Mouse (Mus musculus) liver, postnatal 0 days (tissue): Measurements from ENCODE around the gene Ptpn9. TPM values are rescaled to one million over a fixed set of nuclear protein-coding genes. Genes with fewer than 3 reads are reported as not detected.

Source experiments
- ATAC-seq: fragments of 200-750 bp; cut with Nextera tagmentation; 2 replicates; pipeline ENCODE4 v1.8.0; 2017; ENCODE audit warnings: mild to moderate bottlenecking, moderate library complexity
- DNase-seq: peaks from one replicate; pipeline ENCODE4 v3.0.0-alpha.2; 2016
- H3K27ac ChIP-seq: fragments of 300-500 bp; sonication (generic); 2 replicates; pipeline ENCODE4 v1.5.1; 2014; ENCODE audit warnings: antibody characterized with exemption, moderate library complexity, mild to moderate bottlenecking, low read depth
- H3K27me3 ChIP-seq: fragments of 300-500 bp; sonication (generic); 2 replicates; pipeline ENCODE4 v1.6.1; 2014; ENCODE audit warnings: low read length, control low read depth, mixed read lengths; ENCODE audit not compliant: insufficient read depth
- H3K36me3 ChIP-seq: fragments of 300-500 bp; sonication (generic); replicated peaks from 2 replicates; pipeline ENCODE4 v1.6.1; 2014; ENCODE audit warnings: mild to moderate bottlenecking, control low read depth, low read length, moderate library complexity, mixed read lengths; ENCODE audit not compliant: insufficient read depth
- H3K4me1 ChIP-seq: fragments of 300-500 bp; sonication (generic); 2 replicates; pipeline ENCODE4 v1.6.1; 2014; ENCODE audit warnings: antibody characterized with exemption, mild to moderate bottlenecking, control low read depth; ENCODE audit not compliant: insufficient read depth
- H3K4me2 ChIP-seq: fragments of 300-500 bp; sonication (generic); 2 replicates; pipeline ENCODE4 v1.6.1; 2014; ENCODE audit warnings: low read depth, mild to moderate bottlenecking, low read length, moderate library complexity, mixed read lengths
- H3K4me3 ChIP-seq: fragments of 300-500 bp; sonication (generic); 2 replicates; pipeline ENCODE4 v1.5.1; 2014; ENCODE audit warnings: low read depth, low read length
- H3K9ac ChIP-seq: fragments of 300-500 bp; sonication (generic); replicated peaks from 2 replicates; pipeline ENCODE4 v1.6.1; 2014; ENCODE audit warnings: mild to moderate bottlenecking, moderate library complexity
- H3K9me3 ChIP-seq: fragments of 300-500 bp; sonication (generic); 2 replicates; pipeline ENCODE4 v1.6.1; 2016; ENCODE audit warnings: mild to moderate bottlenecking, control low read depth, low read length, mixed read lengths
- CTCF ChIP-seq: sonication (generic); IDR thresholded peaks from 2 replicates; pipeline ENCODE4 v1.5.1; 2016; ENCODE audit warnings: antibody characterized with exemption, low read depth
- EP300 ChIP-seq: IDR thresholded peaks from 2 replicates; pipeline ENCODE4 v1.6.1; 2016; ENCODE audit warnings: antibody characterized with exemption, low read depth, mild to moderate bottlenecking
- WGBS: fragments of 180-500 bp; shearing (Covaris S2); extraction: QIAGEN DNeasy Blood & Tissue Kit; methylation state at CpG from one replicate; pipeline ENCODE4 v1.1.7; 2014; ENCODE audit not compliant: insufficient replicate concordance; 5-methylcytosine and 5-hydroxymethylcytosine counted together
- polyA plus RNA-seq: library from polyadenylated mRNA; unstranded; fragments of >200 nt; fragmentation: Nextera tagmentation; extraction: Ambion mirVana; gene quantifications from 2 replicates; pipeline ENCODE4 v1.2.1, GENCODE M21; 2015

The Ptpn9 gene
- polyA plus RNA-seq, 1 experiment from 2014 or later = 5.0 TPM

DNA sequence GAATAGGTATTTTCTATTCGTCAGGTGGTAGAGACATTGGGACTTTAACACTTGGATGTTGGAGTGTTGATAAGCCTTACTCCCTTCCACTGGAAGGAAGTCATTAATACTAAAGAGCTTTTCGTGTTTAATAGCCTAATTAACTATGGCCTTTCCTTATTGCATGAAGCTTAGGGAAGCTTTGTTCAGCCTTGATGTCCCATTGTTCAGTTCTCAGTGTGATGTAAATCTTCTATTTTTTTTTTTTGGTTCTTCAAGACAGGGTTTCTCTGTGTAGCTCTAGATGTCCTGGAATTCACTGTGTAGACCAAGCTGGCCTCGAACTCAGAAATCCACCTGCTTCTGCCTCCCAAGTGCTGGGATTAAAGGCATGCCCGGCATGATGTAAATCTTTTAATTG is 18.2 kb downstream of the Ptpn9 start:
- Histone ChIP-seq H3K4me2 (no peak overlapping the region), H3K9ac (no peak overlapping the region), H3K9me3 (no peaks in the 10 kb centered on the region), H3K36me3 (no peaks in the 10 kb centered on the region), H3K27ac (no peak overlapping the region), H3K4me3 (no peak overlapping the region), H3K27me3 (no peaks in the 10 kb centered on the region), H3K4me1 (no peaks in the 10 kb centered on the region)
- ATAC-seq = no peak
- 76% methylated on average over 4 of the region's 4 CpGs for WGBS
- no peak for TF ChIP-seq EP300
- no peak for TF ChIP-seq CTCF
- no peak for DNase-seq

DNA sequence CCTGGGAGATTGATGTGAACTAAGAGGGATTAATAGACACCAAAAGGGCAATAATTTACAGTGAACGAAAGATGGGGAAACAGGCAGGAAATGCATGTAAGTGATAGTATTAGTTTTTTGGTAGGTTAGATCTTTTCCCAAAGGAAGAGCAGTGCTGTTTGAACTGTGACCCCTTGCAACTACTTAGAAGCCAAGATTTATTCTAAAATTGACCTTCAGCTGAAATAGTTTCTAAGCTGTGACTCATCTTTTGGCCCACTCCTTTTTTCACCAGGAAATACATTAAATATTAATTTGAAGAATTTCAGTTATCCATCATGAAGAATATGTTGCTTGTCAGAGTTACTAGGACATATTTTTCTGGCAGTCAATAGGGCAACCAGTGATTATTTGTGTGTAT is 19.0 kb downstream of the Ptpn9 start:
- 81% methylated on average over 1 of the region's 1 CpGs for WGBS
- no peak for DNase-seq
- Histone ChIP-seq H3K27ac (no peak overlapping the region), H3K9ac (no peak overlapping the region), H3K4me3 (no peak overlapping the region), H3K4me2 (no peak overlapping the region), H3K4me1 (no peaks in the 10 kb centered on the region), H3K36me3 (no peaks in the 10 kb centered on the region), H3K9me3 (no peaks in the 10 kb centered on the region), H3K27me3 (no peaks in the 10 kb centered on the region)
- no peak for TF ChIP-seq CTCF
- no peak for TF ChIP-seq EP300
- ATAC-seq = no peak

DNA sequence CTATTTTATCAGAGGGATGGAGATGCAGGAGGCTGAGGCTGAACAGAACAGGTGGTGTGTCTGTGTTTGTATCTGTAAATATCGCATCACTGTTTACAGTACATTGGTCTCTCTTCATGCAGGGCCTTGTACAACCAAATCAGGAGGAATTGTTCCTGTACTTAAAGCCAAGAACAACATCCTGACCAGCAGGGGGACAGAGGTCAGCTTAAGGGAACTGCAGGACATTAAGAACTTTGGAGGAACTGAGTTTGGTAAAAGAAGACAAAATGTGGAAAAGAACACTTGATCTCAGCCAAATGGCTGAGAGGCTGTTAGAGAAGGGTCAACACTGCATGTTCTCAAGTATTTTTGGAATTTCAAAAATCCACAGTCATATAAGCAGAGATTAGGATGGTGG is 20.0 kb downstream of the Ptpn9 start:
- WGBS = 79% methylated on average over 1 of the region's 1 CpGs
- ATAC-seq = no peak
- no peak for DNase-seq

DNA sequence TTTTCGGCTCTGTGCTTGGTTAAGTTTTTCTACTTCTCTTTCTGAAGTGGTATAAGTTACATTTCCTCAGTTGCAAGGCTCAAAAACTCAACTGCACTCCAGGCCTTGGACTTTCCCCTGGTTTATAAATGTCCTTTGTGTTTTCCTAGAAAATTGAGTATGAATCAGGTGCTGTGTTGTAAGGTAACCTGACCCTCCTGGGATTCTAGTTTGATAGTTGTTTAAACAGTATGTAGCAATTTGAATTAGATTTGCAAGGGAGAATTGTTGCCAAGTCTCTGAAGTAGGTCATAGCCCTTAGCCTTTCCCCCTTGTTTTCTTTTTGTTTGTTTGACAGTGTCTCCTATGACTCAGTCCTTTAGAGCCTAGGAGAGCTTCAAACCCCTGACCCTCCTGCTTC is 22.9 kb downstream of the Ptpn9 start:
- Histone ChIP-seq H3K4me1 (no peaks in the 10 kb centered on the region), H3K4me2 (no peak overlapping the region), H3K36me3 (peaks cover 8% of the 10 kb centered on the region), H3K4me3 (no peak overlapping the region), H3K9ac (no peak overlapping the region), H3K9me3 (no peaks in the 10 kb centered on the region), H3K27ac (peak overlapping the region; percentile 82), H3K27me3 (no peaks in the 10 kb centered on the region)
- no peak for DNase-seq
- WGBS = 79% methylated on average over 1 of the region's 1 CpGs
- peak; percentile 94 for ATAC-seq
- TF ChIP-seq CTCF (no peak), EP300 (peak; percentile 71)

More for the DNA sequence above, 20.0 kb downstream of the Ptpn9 start:
- peak; percentile 41 for TF ChIP-seq CTCF
- no peak for TF ChIP-seq EP300
- Histone ChIP-seq H3K4me2 (no peak overlapping the region), H3K9me3 (no peaks in the 10 kb centered on the region), H3K27ac (no peak overlapping the region), H3K36me3 (0 out of 2 replicates have a peak, but pooled peaks cover under 1% of the 10 kb centered on the region), H3K27me3 (no peaks in the 10 kb centered on the region), H3K4me1 (no peaks in the 10 kb centered on the region), H3K9ac (no peak overlapping the region), H3K4me3 (no peak overlapping the region)

DNA sequence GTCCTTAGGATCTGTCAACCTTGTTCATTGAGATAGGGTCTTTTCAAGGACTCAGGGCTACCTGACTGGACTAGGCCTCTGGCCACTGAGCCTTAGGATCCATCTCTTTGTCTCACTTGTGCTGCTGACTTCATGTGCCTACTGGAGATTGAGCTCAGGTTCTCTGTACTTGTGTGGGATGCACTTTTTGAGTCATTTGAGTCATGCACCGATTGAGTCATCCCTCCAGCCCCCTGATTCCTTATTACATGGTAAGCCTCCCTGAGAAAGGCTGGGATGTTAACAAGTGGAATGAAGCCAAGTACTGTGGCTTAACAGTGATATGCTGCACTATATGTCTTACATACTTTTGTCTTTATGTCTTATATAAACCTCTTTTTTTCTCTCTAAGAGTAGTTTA is 37.0 kb downstream of the Ptpn9 start:
- no peak overlapping the region for H3K4me2 ChIP-seq
- no peaks in the 10 kb centered on the region for H3K4me1 ChIP-seq
- H3K27ac ChIP-seq = no peak overlapping the region
- no peak for TF ChIP-seq CTCF
- no peak for TF ChIP-seq EP300
- ATAC-seq (no peak), DNase-seq (no peak)
- no peaks in the 10 kb centered on the region for H3K27me3 ChIP-seq
- H3K9ac ChIP-seq = no peak overlapping the region
- WGBS = 83% methylated on average over 1 of the region's 1 CpGs
- no peaks in the 10 kb centered on the region for H3K9me3 ChIP-seq
- peaks cover 21% of the 10 kb centered on the region for H3K36me3 ChIP-seq
- no peak overlapping the region for H3K4me3 ChIP-seq

DNA sequence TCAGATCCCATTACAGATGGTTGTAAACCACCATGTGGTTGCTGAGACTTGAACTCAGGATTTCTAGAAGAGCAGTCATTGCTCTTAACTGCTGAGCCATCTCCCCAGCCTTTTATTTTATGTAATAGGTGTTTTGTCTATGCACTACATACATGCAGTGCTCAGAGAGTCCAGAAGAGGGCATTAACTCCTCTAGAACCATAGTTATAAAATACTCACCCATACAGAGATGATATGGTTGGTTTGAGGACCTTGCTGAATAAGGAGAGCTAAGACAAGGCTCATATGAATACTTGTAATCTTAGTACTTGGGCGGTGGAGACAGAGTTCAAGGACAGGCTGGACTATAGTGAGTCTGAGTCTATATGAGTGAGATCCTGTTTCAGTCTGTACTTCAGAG is 61.5 kb downstream of the Ptpn9 start:
- ATAC-seq (peak; percentile 38), DNase-seq (peak; percentile 41)
- Histone ChIP-seq H3K9ac (no peak overlapping the region), H3K4me2 (no peak overlapping the region), H3K36me3 (peaks cover 38% of the 10 kb centered on the region), H3K4me1 (no peaks in the 10 kb centered on the region), H3K9me3 (no peaks in the 10 kb centered on the region), H3K27me3 (no peaks in the 10 kb centered on the region), H3K27ac (no peak overlapping the region), H3K4me3 (no peak overlapping the region)
- WGBS = 69% methylated on average over 1 of the region's 1 CpGs
- no peak for TF ChIP-seq EP300
- peak; percentile 76 for TF ChIP-seq CTCF

DNA sequence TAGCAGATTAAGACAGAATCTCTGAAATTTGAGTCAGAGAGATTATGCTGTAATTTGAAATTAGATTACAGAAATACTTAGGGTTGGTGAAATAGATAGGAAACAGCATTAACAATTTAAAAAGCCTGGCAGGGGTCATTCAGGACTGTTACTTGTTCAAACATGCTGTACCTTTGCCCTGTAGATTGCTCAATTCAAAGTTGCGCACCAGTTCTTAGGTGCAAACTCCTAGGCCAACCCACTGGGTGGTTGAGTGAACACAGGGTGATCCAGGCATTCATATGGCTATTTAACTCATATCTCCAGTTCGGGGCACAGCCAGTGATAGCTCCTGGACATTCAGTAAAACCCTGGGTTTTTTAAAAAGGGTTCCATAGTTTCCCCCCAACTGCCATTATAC is 69.4 kb downstream of the Ptpn9 start:
- H3K4me1 ChIP-seq = peaks cover 16% of the 10 kb centered on the region
- no peak overlapping the region for H3K9ac ChIP-seq
- H3K27ac ChIP-seq = peak overlapping the region; percentile 73
- H3K4me3 ChIP-seq = no peak overlapping the region
- H3K36me3 ChIP-seq = peaks cover 12% of the 10 kb centered on the region
- H3K9me3 ChIP-seq = no peaks in the 10 kb centered on the region
- TF ChIP-seq CTCF (no peak), EP300 (peak; percentile 51; the same call in 1 of the 2 replicates)
- H3K4me2 ChIP-seq = 0 out of 2 replicates have a peak overlapping the region, but pooled peaks have one; percentile 9
- DNase-seq = peak; percentile 57
- peak; percentile 90 for ATAC-seq
- H3K27me3 ChIP-seq = no peaks in the 10 kb centered on the region
- WGBS = 61% methylated on average over 2 of the region's 2 CpGs
